Mouse (Mus musculus) hindbrain, embryonic 13.5 days (tissue): ENCODE measurements at regions not wholly inside any gene's neighbourhood (a gene's known extent, or its start where the extent isn't known, plus 50 kb on each side); places are given as distances from the start of the nearest gene placed in this dataset.

Source experiments
- ATAC-seq: fragments of 200-750 bp; cut with Nextera tagmentation; 2 replicates; pipeline ENCODE4 v1.8.0; 2017; ENCODE audit warnings: moderate TSS enrichment; ENCODE audit not compliant: low FRiP score
- H3K27ac ChIP-seq: fragments of 300-500 bp; sonication (generic); 2 replicates; pipeline ENCODE4 v1.5.1; 2015; ENCODE audit warnings: inconsistent platforms, mild to moderate bottlenecking, moderate library complexity
- H3K27me3 ChIP-seq: fragments of 300-500 bp; sonication (generic); 2 replicates; pipeline ENCODE4 v1.6.1; 2015; ENCODE audit warnings: mild to moderate bottlenecking, inconsistent platforms
- H3K36me3 ChIP-seq: fragments of 300-500 bp; sonication (generic); 2 replicates; pipeline ENCODE4 v1.6.1; 2015; ENCODE audit warnings: mild to moderate bottlenecking, inconsistent platforms
- H3K4me1 ChIP-seq: fragments of 300-500 bp; sonication (generic); replicated peaks from 2 replicates; pipeline ENCODE4 v1.6.1; 2015; ENCODE audit warnings: inconsistent platforms
- H3K4me2 ChIP-seq: fragments of 300-500 bp; sonication (generic); 2 replicates; pipeline ENCODE4 v1.6.1; 2015; ENCODE audit warnings: inconsistent platforms, mild to moderate bottlenecking, moderate library complexity
- H3K4me3 ChIP-seq: fragments of 300-500 bp; sonication (generic); 2 replicates; pipeline ENCODE4 v1.5.1; 2015; ENCODE audit warnings: mild to moderate bottlenecking, inconsistent platforms
- H3K9ac ChIP-seq: fragments of 300-500 bp; sonication (generic); 2 replicates; pipeline ENCODE4 v1.6.1; 2015; ENCODE audit warnings: mild to moderate bottlenecking, inconsistent platforms
- H3K9me3 ChIP-seq: fragments of 300-500 bp; sonication (generic); 2 replicates; pipeline ENCODE4 v1.6.1; 2016; ENCODE audit warnings: inconsistent platforms
- WGBS: fragments of 180-500 bp; shearing (Covaris S2); methylation state at CpG from one replicate; pipeline ENCODE4 v1.1.7; 2015; 5-methylcytosine and 5-hydroxymethylcytosine counted together

GRCm38 (mm10) chr17:60372206-60372605 is 1359.0 kb upstream of the Nudt12 start:
- H3K4me1 ChIP-seq, result no peaks in the 10 kb centered on the region
- 86% methylated on average over 1 of the region's 1 CpGs for WGBS
- ATAC-seq, result no peak
- no peak overlapping the region for H3K9ac ChIP-seq
- no peak overlapping the region for H3K4me2 ChIP-seq
- H3K4me3 ChIP-seq, result no peak overlapping the region
- no peaks in the 10 kb centered on the region for H3K9me3 ChIP-seq
- no peaks in the 10 kb centered on the region for H3K27me3 ChIP-seq
- H3K27ac ChIP-seq, result no peak overlapping the region
- no peaks in the 10 kb centered on the region for H3K36me3 ChIP-seq

GRCm38 (mm10) chr17:60355411-60355810 is 1342.2 kb upstream of the Nudt12 start:
- ATAC-seq, result no peak
- no peaks in the 10 kb centered on the region for H3K9me3 ChIP-seq
- no peak overlapping the region for H3K4me2 ChIP-seq
- H3K4me3 ChIP-seq, result no peak overlapping the region
- H3K36me3 ChIP-seq, result no peaks in the 10 kb centered on the region
- no peaks in the 10 kb centered on the region for H3K4me1 ChIP-seq
- H3K9ac ChIP-seq, result no peak overlapping the region
- 86% methylated on average over 1 of the region's 1 CpGs for WGBS
- no peaks in the 10 kb centered on the region for H3K27me3 ChIP-seq
- H3K27ac ChIP-seq, result no peak overlapping the region

- H3K9ac ChIP-seq, result no peak overlapping the region
- H3K36me3 ChIP-seq, result no peaks in the 10 kb centered on the region
- ATAC-seq, result no peak
- H3K9me3 ChIP-seq, result no peaks in the 10 kb centered on the region
- no peak overlapping the region for H3K4me3 ChIP-seq
- no peaks in the 10 kb centered on the region for H3K27me3 ChIP-seq
- no peak overlapping the region for H3K27ac ChIP-seq
- H3K4me1 ChIP-seq, result no peaks in the 10 kb centered on the region
- H3K4me2 ChIP-seq, result no peak overlapping the region
Observed at GRCm38 (mm10) chr17:60344656-60345055, 1331.5 kb upstream of the Nudt12 start.

- H3K27ac ChIP-seq, result no peak overlapping the region
- WGBS, result 44% methylated on average over 5 of the region's 5 CpGs
- H3K4me2 ChIP-seq, result no peak overlapping the region
- H3K9me3 ChIP-seq, result no peaks in the 10 kb centered on the region
- H3K36me3 ChIP-seq, result no peaks in the 10 kb centered on the region
- ATAC-seq, result peak; percentile 68; the same call in 1 of the 2 replicates
- no peak overlapping the region for H3K4me3 ChIP-seq
- H3K27me3 ChIP-seq, result no peaks in the 10 kb centered on the region
- H3K9ac ChIP-seq, result no peak overlapping the region
- H3K4me1 ChIP-seq, result no peaks in the 10 kb centered on the region
Observed at GRCm38 (mm10) chr17:60337680-60338079, 1324.5 kb upstream of the Nudt12 start.

- no peak overlapping the region for H3K4me3 ChIP-seq
- no peak overlapping the region for H3K4me2 ChIP-seq
- H3K9me3 ChIP-seq, result no peaks in the 10 kb centered on the region
- WGBS, result 96% methylated on average over 4 of the region's 4 CpGs
- no peaks in the 10 kb centered on the region for H3K36me3 ChIP-seq
- no peak for ATAC-seq
- H3K9ac ChIP-seq, result no peak overlapping the region
- H3K27me3 ChIP-seq, result no peaks in the 10 kb centered on the region
- H3K27ac ChIP-seq, result no peak overlapping the region
- no peaks in the 10 kb centered on the region for H3K4me1 ChIP-seq
Observed at GRCm38 (mm10) chr17:60321046-60321445, 1307.9 kb upstream of the Nudt12 start.
